Mouse (Mus musculus): ENCODE data around the gene D630045J12Rik.

DNA sequence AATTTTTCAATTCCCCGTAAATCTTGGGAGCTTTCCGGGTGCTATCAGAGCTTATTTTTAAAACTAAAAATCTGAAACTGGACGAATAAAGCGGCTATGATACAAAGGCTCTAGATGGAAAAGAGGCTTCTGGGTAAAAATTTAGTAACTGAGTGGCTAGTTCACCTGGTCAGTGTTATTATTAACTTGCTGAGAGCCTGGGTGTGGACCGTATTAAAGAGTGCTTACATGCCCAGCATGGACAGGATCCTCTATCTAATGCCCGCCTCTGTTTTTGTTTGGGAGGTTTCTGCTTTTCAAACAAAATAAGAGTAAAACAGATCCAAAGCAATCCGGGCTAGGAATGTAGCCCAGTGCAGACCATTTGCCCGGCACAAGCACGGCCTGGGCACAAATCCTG is 113.4 kb downstream of the D630045J12Rik start:
- no peak for TF ChIP-seq CHD2 (IDR thresholded peaks at IDR 0.05; ENCODE audit: low read depth, low read length)
- no peak for TF ChIP-seq MAFK (IDR thresholded peaks at IDR 0.05; ENCODE audit: insufficient read depth, low read depth, low read length)
- no peak for TF ChIP-seq ZNF384 (IDR thresholded peaks at IDR 0.05; ENCODE audit: low read depth, low read length)
- TF ChIP-seq ZC3H11A (IDR thresholded peaks at IDR 0.05; ENCODE audit: borderline replicate concordance, low read depth, low read length), result no peak
- no peak for TF ChIP-seq HCFC1 (IDR thresholded peaks at IDR 0.05; ENCODE audit: borderline replicate concordance, insufficient read depth, low read length)

Measured in ES-E14 (cell line).